Mouse (Mus musculus) T-cell, adult 2 months (primary cell): ENCODE data around the gene Ppm1l.

Experiments
- DNase-seq: peaks from one replicate; pipeline ENCODE4 v3.0.0; 2022; ENCODE audit warnings: low spot score

The Ppm1l gene

GRCm38 (mm10) chr3:69598261-69599165 lies 281.9 kb downstream of the Ppm1l start, which contains the start of gene B3galnt1:
B3galnt1 (minus strand) TSS chr3:69598960.
- DNase-seq, result no peak

GRCm38 (mm10) chr3:69599166-69599500 lies 282.5 kb downstream of the Ppm1l start:
- DNase-seq, result no peak

GRCm38 (mm10) chr3:69606923-69607322 lies 290.3 kb downstream of the Ppm1l start:
- DNase-seq, result no peak

GRCm38 (mm10) chr3:69607468-69607867 lies 290.8 kb downstream of the Ppm1l start:
- no peak for DNase-seq

- no peak for DNase-seq
Observed at GRCm38 (mm10) chr3:69607909-69608308, 291.2 kb downstream of the Ppm1l start.
